Mouse (Mus musculus) common myeloid progenitor, adult 5-6 weeks (primary cell): Measurements from ENCODE around the gene Arvcf. TPM values are rescaled to one million over a fixed set of nuclear protein-coding genes. Genes with fewer than 3 reads are reported as not detected.

Experiments
- ATAC-seq: replicated peaks from 2 replicates; pipeline ENCODE4 v1.8.0; 2016; ENCODE audit warnings: low read depth, mild to moderate bottlenecking, moderate TSS enrichment, inconsistent platforms; ENCODE audit not compliant: poor library complexity, severe bottlenecking
- total RNA-seq: library from RNA; stranded (forward); fragments of 200-1000, 187-1606 nt; gene quantifications from 2 replicates; pipeline ENCODE4 v1.2.3, GENCODE M21; 2017

The Arvcf gene
- total RNA-seq: 24.4 and 28.5 TPM in 2 replicates

- ATAC-seq: peak; percentile 39
These were observed at the start of gene Arvcf, which contains the start of gene Tango2 for GRCm38 (mm10) chr16:18347931-18348600. TSS of gene Arvcf (plus strand) at chr16:18348182. TSS of gene Tango2 (minus strand) at chr16:18348103.

GRCm38 (mm10) chr16:18308159-18308558 lies 39.8 kb upstream of the Arvcf start:
- ATAC-seq: 0 out of 2 replicates have a peak, but pooled peaks have one; percentile 25

DNA sequence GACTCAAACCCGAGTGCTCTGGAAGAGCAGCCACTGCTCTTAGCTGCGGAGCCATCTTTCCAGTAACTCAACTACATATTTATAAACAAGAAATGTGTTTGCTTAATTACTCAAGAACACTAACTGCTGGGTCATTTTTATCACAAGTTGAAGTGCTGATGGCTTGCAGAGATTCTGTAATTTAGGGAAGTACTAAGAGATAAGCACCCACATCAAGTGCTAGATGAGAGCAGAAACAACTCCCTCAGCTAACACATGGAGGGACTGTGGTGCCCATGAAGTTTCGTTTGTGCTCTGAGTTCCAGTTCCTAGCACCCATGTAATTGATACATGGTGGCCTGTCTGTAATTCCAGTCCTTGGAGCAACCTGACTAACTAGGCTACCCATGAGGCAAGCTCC lies 29.0 kb upstream of the Arvcf start:
- ATAC-seq: no peak

GRCm38 (mm10) chr16:18321443-18321842 lies 26.5 kb upstream of the Arvcf start:
- no peak for ATAC-seq

DNA sequence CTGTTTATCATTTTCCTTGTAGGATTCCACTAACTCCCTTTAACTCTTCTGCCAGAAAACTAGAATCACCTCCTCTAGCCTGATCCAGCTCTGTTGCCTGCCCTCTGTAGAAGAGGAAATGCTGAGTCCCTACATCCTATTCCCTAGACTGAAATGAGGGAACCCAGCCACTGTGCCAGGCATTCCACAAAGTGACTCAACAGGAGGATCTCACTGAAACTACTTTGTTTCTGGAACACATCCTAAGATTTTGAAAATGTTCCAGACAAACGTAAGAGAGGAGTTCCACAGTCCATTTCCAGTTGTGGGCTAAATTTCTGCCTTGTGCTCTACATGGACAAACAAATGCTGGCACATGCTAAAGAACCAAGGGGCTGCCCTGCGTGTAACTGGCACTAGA lies 24.5 kb upstream of the Arvcf start:
- ATAC-seq: no peak

- ATAC-seq: no peak
These were observed 24.0 kb upstream of the Arvcf start for GRCm38 (mm10) chr16:18324031-18324430.

GRCm38 (mm10) chr16:18325741-18326140 lies 22.2 kb upstream of the Arvcf start:
- no peak for ATAC-seq

- no peak for ATAC-seq
These were observed 20.0 kb upstream of the Arvcf start for GRCm38 (mm10) chr16:18327936-18328335.

- no peak for ATAC-seq
These were observed 19.5 kb upstream of the Arvcf start for GRCm38 (mm10) chr16:18328524-18328923.

DNA sequence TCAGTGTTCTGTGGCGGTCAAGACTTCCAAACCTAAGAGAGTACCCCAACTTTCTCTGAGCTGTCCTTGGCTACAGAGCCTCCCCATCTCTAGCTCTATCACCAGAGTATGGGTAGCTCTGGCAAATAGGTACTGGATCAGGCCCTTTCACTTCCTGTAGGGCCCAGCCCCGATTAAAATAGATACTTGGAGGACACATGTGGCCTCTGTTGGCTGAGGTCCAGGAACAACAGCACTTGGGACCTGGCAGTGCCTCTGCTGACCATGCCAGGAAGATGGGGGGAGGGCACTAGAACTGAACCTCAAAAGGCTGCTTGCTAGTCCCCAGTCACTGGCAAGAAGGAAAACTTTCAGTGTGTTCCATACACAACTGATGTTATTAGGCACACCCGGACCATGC lies 14.0 kb upstream of the Arvcf start:
- ATAC-seq: no peak

- no peak for ATAC-seq
These were observed 12.0 kb upstream of the Arvcf start for GRCm38 (mm10) chr16:18335981-18336380.

GRCm38 (mm10) chr16:18337261-18337660 lies 10.7 kb upstream of the Arvcf start:
- ATAC-seq: no peak

- no peak for ATAC-seq
These were observed 8.1 kb upstream of the Arvcf start for GRCm38 (mm10) chr16:18339866-18340265.

DNA sequence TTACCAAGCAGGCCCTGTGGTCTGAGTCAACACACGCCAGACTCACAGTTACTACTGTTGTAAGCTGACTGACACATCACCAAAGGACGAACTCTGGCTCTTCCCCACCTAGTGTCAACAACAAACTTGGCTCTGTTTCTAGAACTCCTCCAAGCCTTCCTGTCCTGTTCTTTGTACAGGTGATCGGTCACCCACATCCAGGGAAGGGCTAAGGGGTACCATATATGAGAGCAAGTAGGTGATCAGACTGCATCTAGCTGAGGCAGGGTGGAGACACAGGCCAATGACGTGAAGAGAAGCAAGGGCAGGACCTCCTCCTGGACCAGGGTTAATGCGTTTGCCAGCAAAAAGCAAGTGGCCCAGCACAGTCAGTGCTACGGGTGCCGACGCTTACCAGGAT lies 6.4 kb upstream of the Arvcf start:
- ATAC-seq: no peak

- peak; percentile 19; the same call in 1 of the 2 replicates for ATAC-seq
These were observed 5.9 kb upstream of the Arvcf start for GRCm38 (mm10) chr16:18342076-18342475.

DNA sequence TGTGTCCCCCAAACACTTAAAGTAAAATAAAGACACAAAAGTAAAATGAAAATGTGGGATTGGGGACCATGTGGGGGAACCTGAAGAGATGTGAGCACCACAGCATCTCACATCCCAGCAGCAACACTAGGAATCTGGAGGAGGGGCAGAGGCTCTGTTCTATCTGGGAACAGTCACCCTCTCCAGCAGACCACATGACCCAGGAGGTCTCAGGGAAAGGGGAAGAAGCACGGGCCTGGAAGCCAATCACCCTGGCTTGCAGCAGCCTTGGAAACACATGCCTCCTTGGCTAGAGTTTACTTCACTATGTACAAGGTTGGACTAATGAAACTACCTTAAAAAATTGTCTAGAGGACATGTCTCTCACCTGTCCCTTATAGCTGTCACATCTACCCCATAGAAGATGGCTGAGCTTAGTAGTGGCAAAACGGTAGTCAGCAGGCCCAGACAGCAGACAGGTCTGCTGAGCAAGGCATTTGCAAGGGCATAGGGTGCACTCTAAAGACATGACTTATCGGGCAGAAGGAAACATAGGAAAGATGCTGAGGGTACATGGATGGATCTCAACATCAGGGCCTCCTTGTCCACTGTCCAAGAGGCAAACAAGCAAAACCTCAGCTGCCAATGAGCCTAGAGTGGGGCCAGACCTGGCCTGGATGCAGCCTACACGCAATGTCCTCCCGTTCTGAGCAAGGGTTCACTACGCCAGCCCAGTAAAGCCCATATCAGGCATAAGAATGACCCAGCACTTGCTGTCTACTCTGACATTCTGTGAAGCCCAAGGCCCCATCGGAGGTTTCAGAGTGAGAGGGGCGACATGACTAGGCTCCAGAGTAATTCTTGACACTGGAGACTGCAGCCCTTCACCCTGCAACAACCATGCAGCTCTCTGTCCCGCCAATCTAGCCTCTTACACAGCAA lies 5.1 kb upstream of the Arvcf start:
- no peak for ATAC-seq

- ATAC-seq: peak; percentile 84
These were observed 4.2 kb upstream of the Arvcf start for GRCm38 (mm10) chr16:18343778-18344177.

DNA sequence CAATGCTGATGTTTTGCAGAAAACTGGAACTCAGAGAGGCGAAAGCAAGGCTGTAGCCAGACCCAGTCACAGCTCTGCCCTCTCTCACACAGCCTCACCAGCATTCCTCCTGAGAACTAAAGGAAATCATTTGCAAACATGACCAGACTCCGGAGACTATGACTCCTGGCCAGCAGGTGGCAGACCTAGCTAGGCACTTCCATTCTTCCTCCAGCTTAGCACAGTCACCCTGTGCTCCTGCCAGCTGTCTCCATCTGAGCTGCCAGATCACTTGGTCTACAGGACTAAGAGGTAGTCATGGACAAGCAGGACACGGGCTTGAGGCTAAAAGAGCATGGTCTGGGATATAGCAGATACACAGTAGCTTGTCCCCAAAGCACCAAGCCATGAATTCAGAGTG lies 2.7 kb upstream of the Arvcf start:
- ATAC-seq: peak; percentile 58

DNA sequence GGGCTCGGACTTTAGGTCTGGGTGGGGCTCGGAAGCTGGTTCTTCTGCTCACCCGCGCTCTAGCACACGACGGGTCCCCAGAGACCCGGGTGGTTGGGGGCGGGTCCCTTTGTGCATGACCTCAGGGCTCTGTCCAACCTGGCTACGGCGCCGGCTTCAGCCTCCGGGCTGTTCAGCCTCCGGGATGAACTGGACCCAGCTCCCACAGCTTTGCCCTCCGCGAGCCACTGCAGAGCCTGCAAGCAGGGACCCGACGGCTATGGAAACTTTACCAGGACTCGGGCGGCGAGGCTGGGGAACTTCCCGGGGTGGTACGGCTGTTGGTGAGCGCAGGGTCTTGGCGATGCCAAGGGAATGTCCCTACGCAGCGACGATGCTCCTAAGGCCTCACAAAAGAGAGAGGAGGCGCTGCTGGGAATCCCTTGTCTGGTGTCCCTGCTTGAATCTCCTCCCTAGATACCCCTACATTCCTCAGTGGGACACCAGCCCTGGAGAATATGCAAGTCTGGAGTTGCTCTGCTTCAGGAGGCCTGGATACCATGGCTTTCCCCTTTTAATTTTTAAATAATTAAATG lies 706 bp downstream of the Arvcf start:
- no peak for ATAC-seq

DNA sequence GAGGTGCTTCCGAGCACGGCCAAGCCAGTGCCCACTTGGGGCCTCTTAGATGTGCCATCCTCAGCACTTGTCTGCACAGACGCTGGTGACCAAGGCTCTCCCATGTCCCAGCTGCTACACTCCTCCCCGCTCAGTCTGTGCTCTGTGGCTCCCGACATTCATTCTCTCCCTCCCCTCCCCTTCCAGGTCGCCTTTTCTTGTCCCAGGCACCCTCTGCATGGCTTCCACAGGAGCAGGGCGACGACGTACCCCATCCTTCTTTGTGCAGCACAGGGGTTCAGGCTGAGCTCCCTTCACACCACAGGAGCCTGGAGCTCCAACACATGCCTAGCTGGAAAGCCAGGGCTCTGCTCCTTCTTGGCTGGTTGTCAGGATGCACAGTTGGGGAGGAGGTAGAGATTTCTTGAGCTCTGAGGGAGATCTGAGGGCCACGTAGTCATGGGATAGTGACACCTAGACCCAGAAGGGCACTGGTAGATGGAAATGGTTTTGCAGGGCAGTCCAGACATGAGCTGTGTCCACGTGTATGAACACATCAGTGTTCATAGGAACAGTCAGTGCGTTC lies 1.9 kb downstream of the Arvcf start:
- no peak for ATAC-seq
